Mouse (Mus musculus) stomach, postnatal 0 days (tissue): ENCODE measurements at regions not wholly inside any gene's neighbourhood (a gene's known extent, or its start where the extent isn't known, plus 50 kb on each side); places are given as distances from the start of the nearest gene placed in this dataset.

Source experiments
- CTCF ChIP-seq: IDR thresholded peaks from 2 replicates; pipeline ENCODE4 v1.5.1; 2016; ENCODE audit warnings: antibody characterized with exemption, low read depth, mild to moderate bottlenecking, moderate library complexity
- EP300 ChIP-seq: optimal IDR thresholded peaks from 2 replicates; pipeline ENCODE3; 2016; ENCODE audit warnings: antibody characterized with exemption

- TF ChIP-seq CTCF = peak; percentile 68
- TF ChIP-seq EP300 = no peak
Observed at GRCm38 (mm10) chr12:77531294-77531693, 293.4 kb downstream of the Fut8 start.
